Mouse (Mus musculus): ENCODE data around the gene Clec2i.
"Not testable (repeated sequence)": the region's sequence is repeated elsewhere in the genome, so short reads cannot be mapped to it uniquely, and the experiment has no call there.

Gene Clec2i

GRCm38 (mm10) chr6:128887091-128887790 is at the start of gene Clec2i:
TSS of gene Clec2i (plus strand) at chr6:128887588.
- not testable (repeated sequence) for DNase-seq (ENCODE audit: low read depth, low spot score)

GRCm38 (mm10) chr6:128838342-128839265 is 48.8 kb upstream of the Clec2i start:
- peak; percentile 86 for DNase-seq (ENCODE audit: low read depth, low spot score)

GRCm38 (mm10) chr6:128839266-128839771 is 48.1 kb upstream of the Clec2i start:
- DNase-seq (ENCODE audit: low read depth, low spot score): peak; percentile 81

GRCm38 (mm10) chr6:128839921-128840320 is 47.5 kb upstream of the Clec2i start:
- DNase-seq (ENCODE audit: low read depth, low spot score): no peak

- DNase-seq (ENCODE audit: low read depth, low spot score): not testable (repeated sequence)
Measured at GRCm38 (mm10) chr6:128840669-128841068, 46.7 kb upstream of the Clec2i start.

GRCm38 (mm10) chr6:128841327-128842089 is 45.9 kb upstream of the Clec2i start:
- DNase-seq (ENCODE audit: low read depth, low spot score): no peak

- DNase-seq (ENCODE audit: low read depth, low spot score): no peak
Measured at GRCm38 (mm10) chr6:128842356-128842944, 44.9 kb upstream of the Clec2i start.

- DNase-seq (ENCODE audit: low read depth, low spot score): peak; percentile 92
Measured at GRCm38 (mm10) chr6:128842945-128843478, 44.4 kb upstream of the Clec2i start.

GRCm38 (mm10) chr6:128843479-128843992 is 43.9 kb upstream of the Clec2i start:
- DNase-seq (ENCODE audit: low read depth, low spot score): peak; percentile 36

- DNase-seq (ENCODE audit: low read depth, low spot score): no peak
Measured at GRCm38 (mm10) chr6:128844131-128844530, 43.3 kb upstream of the Clec2i start.

- no peak for DNase-seq (ENCODE audit: low read depth, low spot score)
Measured at GRCm38 (mm10) chr6:128844586-128845080, 42.8 kb upstream of the Clec2i start.

- DNase-seq (ENCODE audit: low read depth, low spot score): peak; percentile 88
Measured at GRCm38 (mm10) chr6:128845319-128845979, 41.9 kb upstream of the Clec2i start.

GRCm38 (mm10) chr6:128845998-128846542 is 41.3 kb upstream of the Clec2i start:
- no peak for DNase-seq (ENCODE audit: low read depth, low spot score)

GRCm38 (mm10) chr6:128847401-128847800 is 40.0 kb upstream of the Clec2i start:
- no peak for DNase-seq (ENCODE audit: low read depth, low spot score)

GRCm38 (mm10) chr6:128849902-128850301 is 37.5 kb upstream of the Clec2i start:
- DNase-seq (ENCODE audit: low read depth, low spot score): peak; percentile 39

- no peak for DNase-seq (ENCODE audit: low read depth, low spot score)
Measured at GRCm38 (mm10) chr6:128850671-128851070, 36.7 kb upstream of the Clec2i start.

GRCm38 (mm10) chr6:128851151-128851550 is 36.2 kb upstream of the Clec2i start:
- DNase-seq (ENCODE audit: low read depth, low spot score): no peak

GRCm38 (mm10) chr6:128852766-128853165 is 34.6 kb upstream of the Clec2i start:
- DNase-seq (ENCODE audit: low read depth, low spot score): no peak

- DNase-seq (ENCODE audit: low read depth, low spot score): peak; percentile 51
Measured at GRCm38 (mm10) chr6:128854024-128854820, 33.2 kb upstream of the Clec2i start.
